9 mouse cellular contexts compared by ENCODE assay signal in genomic region chr11:113784656-113785396, GRCm38 (mm10). TPM values are rescaled to one million over a fixed set of nuclear protein-coding genes. Genes with fewer than 3 reads are reported as not detected.
A peak's percentile ranks its signal among the peaks of the same experiment; 100 is the strongest.
DNase-seq lines count a peak whose midpoint lies in the region; ATAC-seq and TF ChIP-seq lines count a peak whose summit lies in the region.
"Had no signal": no experiment of that assay in that cellular context is flagged by ENCODE, and none has a peak within 500 bp of the region (broad histone marks: within the 10 kb centered on the region; RNA-seq: fewer than 3 reads in every experiment).

No protein-coding gene starts in this region.

- DNase-seq in heart, postnatal 36 days: no peak
- no peak for DNase-seq in MEL (ENCODE audit: low read depth, low spot score)
- peak; percentile 52 for DNase-seq in forebrain, postnatal 0 days
- DNase-seq in midbrain, embryonic 11.5 days (ENCODE audit: low spot score, missing footprints): peak; percentile 94
- DNase-seq in T-cell, adult 2 months (ENCODE audit: low spot score): no peak
- DNase-seq in urinary bladder, adult 2 months (ENCODE audit: low spot score): no peak
- DNase-seq in left cerebral cortex, postnatal 36 days (ENCODE audit: low spot score in 2 of 2): no peak

- intact Hi-C loops in heart, postnatal 36 days (cut with DNase I): no loop called here
- intact Hi-C loops in left cerebral cortex, postnatal 36 days (cut with DNase I): loop anchor here (2.0 kb wide), 1 partner anchor 34 kb away; the partner anchor contains the start of gene Cdc42ep4

- no peaks in the 10 kb centered on the region for H3K36me3 ChIP-seq in heart, embryonic 14.5 days (ENCODE audit: control insufficient read depth, insufficient read depth, low read length)
- peaks cover 0 to 31% of the 10 kb centered on the region in 2 experiments; a peak in 2 of 4 replicates for H3K36me3 ChIP-seq in MEL (ENCODE audit: control insufficient read depth in 1 of 2, insufficient read depth in 2 of 2, low read length in 2 of 2)
- H3K36me3 ChIP-seq in forebrain, postnatal 0 days (ENCODE audit: insufficient read depth): no peaks in the 10 kb centered on the region
- H3K36me3 ChIP-seq in midbrain, embryonic 11.5 days (ENCODE audit: control insufficient read depth, insufficient read depth, low read length): no peaks in the 10 kb centered on the region

- no peak for TF ChIP-seq RAD21 in MEL (IDR thresholded peaks at IDR 0.05; ENCODE audit: low read depth, low read length)

- H3K27ac ChIP-seq in heart, embryonic 14.5 days (replicated peaks in 1 of 2; ENCODE audit: control insufficient read depth in 1 of 2, insufficient read depth in 1 of 2, low read depth in 2 of 2, low read length in 2 of 2): peak overlapping the region in 1 of 2 experiments; percentile 24; a peak in 2 of 4 replicates
- H3K27ac ChIP-seq in MEL (ENCODE audit: control insufficient read depth, low read depth, low read length): peak overlapping the region; percentile 65
- H3K27ac ChIP-seq in forebrain, postnatal 0 days (ENCODE audit: low read depth, low read length): peak overlapping the region; percentile 86
- H3K27ac ChIP-seq in midbrain, embryonic 11.5 days (ENCODE audit: low read depth, low read length): peak overlapping the region; percentile 96

- peak overlapping the region in 1 of 2 experiments; percentile 20; a peak in 1 of 4 replicates for H3K4me3 ChIP-seq in heart, embryonic 14.5 days (ENCODE audit: control insufficient read depth in 1 of 2, insufficient read depth in 1 of 2, low read depth in 1 of 2, low read length in 2 of 2)
- peak overlapping the region; percentile 9 to 11; a peak in 2 of 4 replicates for H3K4me3 ChIP-seq in MEL (ENCODE audit: control insufficient read depth in 1 of 2, insufficient read depth in 1 of 2, low read depth in 2 of 2, low read length in 2 of 2)
- H3K4me3 ChIP-seq in forebrain, postnatal 0 days (ENCODE audit: low read depth, low read length): no peak overlapping the region
- no peak overlapping the region for H3K4me3 ChIP-seq in midbrain, embryonic 11.5 days (ENCODE audit: low read depth, low read length)

- WGBS in heart, embryonic 14.5 days: 64% methylated on average over 2 of the region's 2 CpGs
- 22% methylated on average over 2 of the region's 2 CpGs for WGBS in forebrain, postnatal 0 days
- 18% methylated on average over 2 of the region's 2 CpGs for WGBS in midbrain, embryonic 11.5 days

- no peak overlapping the region for H3K9ac ChIP-seq in heart, embryonic 14.5 days (ENCODE audit: low read length)
- H3K9ac ChIP-seq in MEL (ENCODE audit: control insufficient read depth, low read depth, low read length, poor library complexity, severe bottlenecking): peak overlapping the region; percentile 43
- H3K9ac ChIP-seq in forebrain, postnatal 0 days: no peak overlapping the region
- H3K9ac ChIP-seq in midbrain, embryonic 11.5 days (ENCODE audit: low read length): peak overlapping the region; percentile 48

- H3K4me2 ChIP-seq in heart, embryonic 14.5 days (ENCODE audit: low read length): peak overlapping the region; percentile 60
- no peak overlapping the region for H3K4me2 ChIP-seq in forebrain, postnatal 0 days (ENCODE audit: low read depth)
- H3K4me2 ChIP-seq in midbrain, embryonic 11.5 days: peak overlapping the region; percentile 40; the same call in 1 of the 2 replicates

- H3K27me3 ChIP-seq in heart, embryonic 14.5 days (ENCODE audit: control insufficient read depth, insufficient read depth, low read length): no peaks in the 10 kb centered on the region
- H3K27me3 ChIP-seq in MEL (ENCODE audit: control insufficient read depth in 1 of 2, insufficient read depth in 2 of 2, low read length in 2 of 2): no peaks in the 10 kb centered on the region
- H3K27me3 ChIP-seq in forebrain, postnatal 0 days (ENCODE audit: insufficient read depth, low read length): no peaks in the 10 kb centered on the region
- no peaks in the 10 kb centered on the region for H3K27me3 ChIP-seq in midbrain, embryonic 11.5 days (ENCODE audit: control insufficient read depth, insufficient read depth, low read length)
- H3K27me3 ChIP-seq: CH12.LX had no signal

- no peak for ATAC-seq in heart, embryonic 14.5 days (ENCODE audit: insufficient number of reproducible peaks, insufficient read depth, low FRiP score, low read depth)
- no peak for ATAC-seq in forebrain, postnatal 0 days
- ATAC-seq in midbrain, embryonic 11.5 days (ENCODE audit: low FRiP score): peak; percentile 12; the same call in 1 of the 2 replicates

- no peaks in the 10 kb centered on the region; the same call in 1 of the 2 replicates for H3K79me2 ChIP-seq in MEL (ENCODE audit: control insufficient read depth, insufficient read depth, low read length, poor library complexity)

- TF ChIP-seq POLR2A in MEL (IDR thresholded peaks at IDR 0.05; ENCODE audit: control insufficient read depth in 1 of 2, insufficient read depth in 1 of 2, low read depth in 1 of 2, low read length in 2 of 2, poor library complexity in 1 of 2): no peak

- no peak for TF ChIP-seq CTCF in MEL (IDR thresholded peaks at IDR 0.05 in 2 of 3, conservative IDR thresholded peaks at IDR 0.05 in 1 of 3; ENCODE audit: control insufficient read depth in 1 of 3, insufficient read depth in 1 of 3, low read depth in 2 of 3, low read length in 3 of 3, poor library complexity in 1 of 3, severe bottlenecking in 1 of 3)
- TF ChIP-seq CTCF in forebrain, postnatal 0 days (IDR thresholded peaks at IDR 0.05; ENCODE audit: low read depth): no peak

- H3K4me1 ChIP-seq in heart, embryonic 14.5 days (ENCODE audit: control insufficient read depth in 2 of 2, insufficient read depth in 2 of 2, low read length in 2 of 2): peaks cover 26 to 32% of the 10 kb centered on the region in 2 experiments
- H3K4me1 ChIP-seq in MEL (ENCODE audit: control insufficient read depth in 1 of 2, insufficient read depth in 2 of 2, low read length in 2 of 2): peaks cover 24 to 42% of the 10 kb centered on the region in 2 experiments
- H3K4me1 ChIP-seq in forebrain, postnatal 0 days (ENCODE audit: insufficient read depth): peaks cover 35% of the 10 kb centered on the region
- H3K4me1 ChIP-seq in midbrain, embryonic 11.5 days (ENCODE audit: control insufficient read depth, insufficient read depth, low read length): peaks cover 42% of the 10 kb centered on the region

- TF ChIP-seq EP300 in MEL (IDR thresholded peaks at IDR 0.05; ENCODE audit: low read depth in 1 of 2, low read length in 2 of 2): no peak

- H3K9me3 ChIP-seq in heart, embryonic 14.5 days (ENCODE audit: control insufficient read depth, low read length): no peaks in the 10 kb centered on the region
- H3K9me3 ChIP-seq in MEL (replicated peaks; ENCODE audit: insufficient read depth, low read length): no peaks in the 10 kb centered on the region
- H3K9me3 ChIP-seq in forebrain, postnatal 0 days (ENCODE audit: low read length): no peaks in the 10 kb centered on the region
- no peaks in the 10 kb centered on the region for H3K9me3 ChIP-seq in midbrain, embryonic 11.5 days (ENCODE audit: control insufficient read depth, low read length)

TF ChIP-seq in MEL, 35 proteins besides CTCF, POLR2A, EP300 and RAD21:
- TF ChIP-seq RCOR1 (IDR thresholded peaks at IDR 0.05; ENCODE audit: low read depth, low read length) (no peak), MYC (IDR thresholded peaks at IDR 0.05; ENCODE audit: low read depth, low read length) (0 out of 2 replicates have a peak, but pooled peaks have one; percentile 22), MAZ (IDR thresholded peaks at IDR 0.05; ENCODE audit: low read depth, low read length) (0 out of 2 replicates have a peak, but pooled peaks have one; percentile 0)
TF ChIP-seq in MEL: peak in this region for 2.

RNA-seq across cellular contexts. Expression of gene Cdc42ep4, which starts 33.1 kb away (rescaled TPM):
- polyA plus RNA-seq in heart, embryonic 14.5 days (2014; fragmentation: Nextera tagmentation; extraction: Ambion mirVana): 13.3 and 16.8 TPM in 2 replicates
- total RNA-seq in heart, postnatal 36 days (2021): 10 to 100 TPM; 16.5 to 20.5 TPM
- 25.3 and 27.7 TPM in 2 replicates for total RNA-seq in MEL (2012; rRNA removed)
- 10 to 100 TPM in 1 of 2 experiments, not detected in 1; 39.0 TPM for polyA plus RNA-seq in MEL (2012; ENCODE audit: insufficient read depth in 1 of 2, insufficient read length in 2 of 2, low read depth in 1 of 2, low replicate concordance in 2 of 2, missing spikeins in 1 of 2)
- 86.6 and 102 TPM in 2 replicates for total RNA-seq in forebrain, postnatal 0 days (2014; rRNA removed)
- polyA plus RNA-seq in forebrain, postnatal 0 days (2015; fragmentation: Nextera tagmentation; extraction: Ambion mirVana): 75.4 and 81.0 TPM in 2 replicates
- 54.6 and 60.4 TPM in 2 replicates for polyA plus RNA-seq in midbrain, embryonic 11.5 days (2014; fragmentation: Nextera tagmentation; extraction: Ambion mirVana)
- 19.8 and 27.1 TPM in 2 replicates for polyA plus RNA-seq in urinary bladder, adult 2 months (2012; rRNA removed)
- 10 to 100 TPM; 21.9 to 29.8 TPM for total RNA-seq in left cerebral cortex, postnatal 36 days (2021)

Comparison
In these comparisons a context has a peak if more than half of its experiments do, and no peak if none do; other contexts are left out.
1. H3K4me3 ChIP-seq: peak in MEL (2 of 2); none in forebrain, postnatal 0 days (single experiment) and midbrain, embryonic 11.5 days (single experiment).
2. H3K9ac ChIP-seq: peak in MEL (single experiment) and midbrain, embryonic 11.5 days (single experiment); none in heart, embryonic 14.5 days (single experiment) and forebrain, postnatal 0 days (single experiment).
3. DNase-seq: peak in forebrain, postnatal 0 days (single experiment) and midbrain, embryonic 11.5 days (single experiment); none in heart, postnatal 36 days (0 of 2), MEL (single experiment), T-cell, adult 2 months (single experiment), urinary bladder, adult 2 months (single experiment) and left cerebral cortex, postnatal 36 days (0 of 2).